In the genomic region with DNA sequence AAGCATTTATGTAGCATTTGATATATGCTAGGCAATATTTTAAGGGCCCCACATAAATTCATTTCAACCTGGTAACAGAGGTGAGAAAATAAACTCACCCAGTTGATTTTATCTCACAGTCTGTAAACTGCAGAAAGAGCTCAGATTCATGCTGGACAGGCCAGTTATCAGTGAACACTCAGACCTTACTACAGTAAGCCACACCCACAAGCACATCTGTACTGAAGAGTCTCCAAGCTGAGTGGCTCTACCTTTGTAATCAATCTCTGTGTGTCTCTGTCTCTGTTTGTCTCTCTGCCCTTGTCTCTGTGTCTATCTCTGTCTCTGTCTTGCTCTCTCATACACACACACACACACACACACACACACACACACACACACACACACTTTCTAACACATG, we compare ENCODE assay signal across 15 mouse cellular contexts.
"Had no signal": no experiment of that assay in that cellular context is flagged by ENCODE, and none has a peak within 500 bp of the region (broad histone marks: within the 10 kb centered on the region; RNA-seq: fewer than 3 reads in every experiment).

No protein-coding gene starts in this region.

- H3K27ac ChIP-seq: kidney, embryonic 15.5 days; limb, embryonic 13.5 days; midbrain, embryonic 12.5 days; neural tube, embryonic 13.5 days had no signal

- H3K9ac ChIP-seq: kidney, embryonic 15.5 days; limb, embryonic 13.5 days; midbrain, embryonic 12.5 days; neural tube, embryonic 13.5 days had no signal

- H3K4me2 ChIP-seq: kidney, embryonic 15.5 days; limb, embryonic 13.5 days; midbrain, embryonic 12.5 days; neural tube, embryonic 13.5 days had no signal

- H3K9me3 ChIP-seq: kidney, embryonic 15.5 days; limb, embryonic 13.5 days; megakaryocyte, embryonic 14.5 days; midbrain, embryonic 12.5 days; neural tube, embryonic 13.5 days had no signal

- DNase-seq: kidney, adult 2 months; kidney, postnatal 14 days; left cerebral cortex, postnatal 4 days; lung, adult 18-20 months; retina, postnatal 1 day; right cerebral cortex, postnatal 4 days; spleen, adult 18-20 months; thymus, adult 18-20 months; thymus, postnatal 25 days had no signal

- H3K27me3 ChIP-seq: kidney, embryonic 15.5 days; limb, embryonic 13.5 days; megakaryocyte, embryonic 14.5 days; midbrain, embryonic 12.5 days; neural tube, embryonic 13.5 days had no signal

- H3K36me3 ChIP-seq: kidney, embryonic 15.5 days; limb, embryonic 13.5 days had no signal

- ATAC-seq: midbrain, embryonic 16.5 days had no signal

- H3K4me3 ChIP-seq: kidney, embryonic 15.5 days; limb, embryonic 13.5 days; midbrain, embryonic 12.5 days; neural tube, embryonic 13.5 days had no signal
